Mouse (Mus musculus): ENCODE measurements at regions not wholly inside any gene's neighbourhood (a gene's known extent, or its start where the extent isn't known, plus 50 kb on each side); places are given as distances from the start of the nearest gene placed in this dataset.

GRCm38 (mm10) chr14:60505066-60505465 is 128.7 kb upstream of the Spata13 start:
- Histone ChIP-seq H3K4me2 (ENCODE audit: low read depth) (no peak overlapping the region), H3K9ac (no peak overlapping the region), H3K27ac (ENCODE audit: low read depth, low read length) (no peak overlapping the region), H3K4me3 (ENCODE audit: low read depth, low read length) (no peak overlapping the region), H3K9me3 (ENCODE audit: low read length) (no peaks in the 10 kb centered on the region), H3K36me3 (ENCODE audit: insufficient read depth) (no peaks in the 10 kb centered on the region), H3K4me1 (ENCODE audit: insufficient read depth) (no peaks in the 10 kb centered on the region; the same call in 1 of the 2 replicates), H3K27me3 (ENCODE audit: insufficient read depth, low read length) (no peaks in the 10 kb centered on the region)
- ATAC-seq (no peak), DNase-seq (no peak)
- TF ChIP-seq CTCF (IDR thresholded peaks at IDR 0.05; ENCODE audit: low read depth), result no peak
- 92% methylated on average over 6 of the region's 6 CpGs for WGBS

- Histone ChIP-seq H3K4me2 (ENCODE audit: low read depth) (no peak overlapping the region), H3K4me3 (ENCODE audit: low read depth, low read length) (no peak overlapping the region), H3K36me3 (ENCODE audit: insufficient read depth) (no peaks in the 10 kb centered on the region), H3K27ac (ENCODE audit: low read depth, low read length) (no peak overlapping the region), H3K27me3 (ENCODE audit: insufficient read depth, low read length) (no peaks in the 10 kb centered on the region), H3K9ac (no peak overlapping the region), H3K4me1 (ENCODE audit: insufficient read depth) (no peaks in the 10 kb centered on the region; the same call in 1 of the 2 replicates), H3K9me3 (ENCODE audit: low read length) (no peaks in the 10 kb centered on the region)
- ATAC-seq, result no peak
- no peak for TF ChIP-seq CTCF (IDR thresholded peaks at IDR 0.05; ENCODE audit: low read depth)
- DNase-seq, result no peak
- 88% methylated on average over 12 of the region's 12 CpGs for whole genome bisulfite sequencing
Observed at GRCm38 (mm10) chr14:60506296-60506695, 127.5 kb upstream of the Spata13 start.

- ATAC-seq, result peak; percentile 42; the same call in 1 of the 2 replicates
- WGBS, result 29% methylated on average over 8 of the region's 8 CpGs
- TF ChIP-seq CTCF (IDR thresholded peaks at IDR 0.05; ENCODE audit: low read depth), result peak; percentile 80
- Histone ChIP-seq H3K9ac (no peak overlapping the region), H3K4me1 (ENCODE audit: insufficient read depth) (no peaks in the 10 kb centered on the region), H3K27ac (ENCODE audit: low read depth, low read length) (no peak overlapping the region), H3K9me3 (ENCODE audit: low read length) (no peaks in the 10 kb centered on the region), H3K4me3 (ENCODE audit: low read depth, low read length) (no peak overlapping the region), H3K4me2 (ENCODE audit: low read depth) (no peak overlapping the region), H3K36me3 (ENCODE audit: insufficient read depth) (no peaks in the 10 kb centered on the region), H3K27me3 (ENCODE audit: insufficient read depth, low read length) (no peaks in the 10 kb centered on the region)
- DNase-seq, result peak; percentile 88
Observed at GRCm38 (mm10) chr14:60513560-60513959, 120.2 kb upstream of the Spata13 start.

- no peak overlapping the region for H3K4me3 ChIP-seq (ENCODE audit: low read depth, low read length)
- no peaks in the 10 kb centered on the region for H3K36me3 ChIP-seq (ENCODE audit: insufficient read depth)
- 80% methylated on average over 12 of the region's 12 CpGs for WGBS
- ATAC-seq (no peak), DNase-seq (no peak)
- H3K4me1 ChIP-seq (ENCODE audit: insufficient read depth), result no peaks in the 10 kb centered on the region
- no peak for TF ChIP-seq CTCF (IDR thresholded peaks at IDR 0.05; ENCODE audit: low read depth)
- H3K9ac ChIP-seq, result no peak overlapping the region
- H3K9me3 ChIP-seq (ENCODE audit: low read length), result no peaks in the 10 kb centered on the region
- H3K27ac ChIP-seq (ENCODE audit: low read depth, low read length), result no peak overlapping the region
- no peak overlapping the region for H3K4me2 ChIP-seq (ENCODE audit: low read depth)
- no peaks in the 10 kb centered on the region for H3K27me3 ChIP-seq (ENCODE audit: insufficient read depth, low read length)
Observed at GRCm38 (mm10) chr14:60515094-60515786, 118.6 kb upstream of the Spata13 start.

- ATAC-seq (no peak), DNase-seq (no peak)
- Histone ChIP-seq H3K4me3 (ENCODE audit: low read depth, low read length) (no peak overlapping the region), H3K27me3 (ENCODE audit: insufficient read depth, low read length) (no peaks in the 10 kb centered on the region), H3K9me3 (ENCODE audit: low read length) (no peaks in the 10 kb centered on the region), H3K36me3 (ENCODE audit: insufficient read depth) (no peaks in the 10 kb centered on the region), H3K9ac (no peak overlapping the region), H3K4me2 (ENCODE audit: low read depth) (no peak overlapping the region), H3K4me1 (ENCODE audit: insufficient read depth) (no peaks in the 10 kb centered on the region), H3K27ac (ENCODE audit: low read depth, low read length) (no peak overlapping the region)
- 96% methylated on average over 11 of the region's 11 CpGs for WGBS
- TF ChIP-seq CTCF (IDR thresholded peaks at IDR 0.05; ENCODE audit: low read depth), result no peak
Observed at GRCm38 (mm10) chr14:60517891-60518290, 115.9 kb upstream of the Spata13 start.

- DNase-seq (no peak), ATAC-seq (no peak)
- Histone ChIP-seq H3K4me2 (ENCODE audit: low read depth) (no peak overlapping the region), H3K9ac (no peak overlapping the region), H3K9me3 (ENCODE audit: low read length) (no peaks in the 10 kb centered on the region), H3K27me3 (ENCODE audit: insufficient read depth, low read length) (no peaks in the 10 kb centered on the region), H3K27ac (ENCODE audit: low read depth, low read length) (no peak overlapping the region), H3K36me3 (ENCODE audit: insufficient read depth) (no peaks in the 10 kb centered on the region), H3K4me1 (ENCODE audit: insufficient read depth) (no peaks in the 10 kb centered on the region), H3K4me3 (ENCODE audit: low read depth, low read length) (no peak overlapping the region)
- TF ChIP-seq CTCF (IDR thresholded peaks at IDR 0.05; ENCODE audit: low read depth), result no peak
- WGBS, result 64% methylated on average over 1 of the region's 1 CpGs
Observed at GRCm38 (mm10) chr14:60523010-60523409, 110.8 kb upstream of the Spata13 start.

GRCm38 (mm10) chr14:60524869-60525268 is 108.9 kb upstream of the Spata13 start:
- DNase-seq (no peak), ATAC-seq (no peak)
- Histone ChIP-seq H3K4me2 (ENCODE audit: low read depth) (no peak overlapping the region), H3K36me3 (ENCODE audit: insufficient read depth) (no peaks in the 10 kb centered on the region), H3K9me3 (ENCODE audit: low read length) (no peaks in the 10 kb centered on the region), H3K4me1 (ENCODE audit: insufficient read depth) (no peaks in the 10 kb centered on the region), H3K9ac (no peak overlapping the region), H3K27me3 (ENCODE audit: insufficient read depth, low read length) (no peaks in the 10 kb centered on the region), H3K27ac (ENCODE audit: low read depth, low read length) (no peak overlapping the region), H3K4me3 (ENCODE audit: low read depth, low read length) (no peak overlapping the region)
- TF ChIP-seq CTCF (IDR thresholded peaks at IDR 0.05; ENCODE audit: low read depth), result no peak
- 81% methylated on average over 4 of the region's 4 CpGs for WGBS

All from forebrain, postnatal 0 days (tissue).